Mouse (Mus musculus) liver, adult 2 months (tissue): Measurements from ENCODE around the gene Setd1a. TPM values are rescaled to one million over a fixed set of nuclear protein-coding genes. Genes with fewer than 3 reads are reported as not detected.
"Not testable (repeated sequence)": the region's sequence is repeated elsewhere in the genome, so short reads cannot be mapped to it uniquely, and the experiment has no call there.

Experiments used
- DNase-seq: peaks from one replicate; pipeline ENCODE4 v3.0.0-alpha.2; 2011; ENCODE audit warnings: low read depth, low spot score; ENCODE audit errors: extremely low read depth
- H3K27ac ChIP-seq: fragments of 200-500 bp; replicated peaks from 2 replicates; pipeline ENCODE4 v1.5.1; 2012; ENCODE audit warnings: low read depth, mild to moderate bottlenecking, control low read depth, inconsistent platforms, low read length; ENCODE audit not compliant: insufficient read depth
- H3K27me3 ChIP-seq: fragments of 200-500 bp; 2 replicates; pipeline ENCODE4 v1.6.1; 2012; ENCODE audit warnings: mild to moderate bottlenecking, moderate library complexity, low read length, inconsistent platforms; ENCODE audit not compliant: control insufficient read depth, insufficient read depth
- H3K36me3 ChIP-seq: fragments of 200-500 bp; 2 replicates; pipeline ENCODE4 v1.6.1; 2012; ENCODE audit warnings: low read length, inconsistent platforms; ENCODE audit not compliant: control insufficient read depth, insufficient read depth
- H3K4me1 ChIP-seq: fragments of 200-500 bp; 2 replicates; pipeline ENCODE4 v1.6.1; 2011; ENCODE audit warnings: low read length; ENCODE audit not compliant: control insufficient read depth, insufficient read depth
- H3K4me3 ChIP-seq: fragments of 200-500 bp; 2 replicates; pipeline ENCODE4 v1.5.1; 2011; ENCODE audit warnings: low read depth, mild to moderate bottlenecking, control low read depth, low read length, moderate library complexity; ENCODE audit not compliant: insufficient read depth
- H3K79me2 ChIP-seq: fragments of 200-500 bp; 2 replicates; pipeline ENCODE4 v1.6.1; 2012; ENCODE audit warnings: inconsistent platforms, mild to moderate bottlenecking, low read length, moderate library complexity; ENCODE audit not compliant: control insufficient read depth, insufficient read depth
- H3K9ac ChIP-seq: fragments of 200-500 bp; 2 replicates; pipeline ENCODE4 v1.6.1; 2012; ENCODE audit warnings: low read depth, mild to moderate bottlenecking, control low read depth, inconsistent platforms, low read length
- CTCF ChIP-seq: fragments of 200-500 bp; IDR thresholded peaks from 2 replicates; pipeline ENCODE4 v1.5.1; 2011; ENCODE audit warnings: low read depth, low read length, control low read depth
- POLR2A ChIP-seq: fragments of 200-500 bp; IDR thresholded peaks from 2 replicates; pipeline ENCODE4 v1.6.1; 2011; ENCODE audit warnings: low read length, control low read depth; ENCODE audit not compliant: insufficient read depth; ENCODE audit errors: extremely low read depth
- WGBS: fragments of 180-500 bp; shearing (Covaris S2); methylation state at CpG from one replicate; pipeline ENCODE4 v1.1.7; 2018; 5-methylcytosine and 5-hydroxymethylcytosine counted together
- polyA plus RNA-seq: library from polyadenylated mRNA; depleted of rRNA; stranded (reverse); fragments of >200 nt; gene quantifications from 2 replicates; pipeline ENCODE4 v1.2.3, GENCODE M21; 2012; rRNA removed
- total RNA-seq: library from RNA; depleted of rRNA; stranded (reverse); fragments of >200 nt; gene quantifications from 2 replicates; pipeline ENCODE4 v1.2.3, GENCODE M21; 2014; rRNA removed

The Setd1a gene
- total and polyA plus RNA-seq, 2 experiments = 2.6 to 7.8 TPM

- H3K79me2 ChIP-seq, H3K4me3 ChIP-seq, H3K27ac ChIP-seq, H3K27me3 ChIP-seq, H3K4me1 ChIP-seq, H3K9ac ChIP-seq, H3K36me3 ChIP-seq, DNase-seq: not testable (repeated sequence)
- whole genome bisulfite sequencing = 85% methylated on average over 4 of the region's 4 CpGs
- 0 out of 2 replicates have a peak, but pooled peaks have one; percentile 1 for TF ChIP-seq CTCF
Measured at GRCm38 (mm10) chr7:127837878-127838277, 61.4 kb downstream of the Setd1a start.

GRCm38 (mm10) chr7:127840031-127840430, 63.6 kb downstream of the Setd1a start:
- H3K4me1 ChIP-seq, H3K27ac ChIP-seq, H3K4me3 ChIP-seq, H3K36me3 ChIP-seq, H3K79me2 ChIP-seq, H3K9ac ChIP-seq, H3K27me3 ChIP-seq: not testable (repeated sequence)
- DNase-seq = peak; percentile 88
- 22% methylated on average over 2 of the region's 2 CpGs for WGBS

GRCm38 (mm10) chr7:127840886-127841285, 64.4 kb downstream of the Setd1a start:
- Histone ChIP-seq H3K4me1 (peaks cover 6% of the 10 kb centered on the region; the same call in 1 of the 2 replicates), H3K36me3 (peaks cover 2% of the 10 kb centered on the region; the same call in 1 of the 2 replicates), H3K4me3 (peak overlapping the region; percentile 77), H3K9ac (peak overlapping the region; percentile 81), H3K27me3 (no peaks in the 10 kb centered on the region), H3K79me2 (no peaks in the 10 kb centered on the region), H3K27ac (peak overlapping the region; percentile 74)
- DNase-seq = peak; percentile 36
- WGBS = 3% methylated on average over 15 of the region's 15 CpGs
- TF ChIP-seq CTCF (no peak), POLR2A (no peak)

- under 1% methylated on average over 45 of the region's 46 CpGs for WGBS
- H3K36me3 ChIP-seq = peaks cover 2% of the 10 kb centered on the region; the same call in 1 of the 2 replicates
- H3K4me1 ChIP-seq = peaks cover 6% of the 10 kb centered on the region; the same call in 1 of the 2 replicates
- H3K4me3 ChIP-seq = peak overlapping the region; percentile 77
- H3K27ac ChIP-seq = peak overlapping the region; percentile 95
- H3K27me3 ChIP-seq = no peaks in the 10 kb centered on the region
- TF ChIP-seq CTCF (no peak), POLR2A (peak; percentile 61; the same call in 1 of the 2 replicates)
- H3K79me2 ChIP-seq = no peaks in the 10 kb centered on the region
- DNase-seq = peak; percentile 88
- H3K9ac ChIP-seq = peak overlapping the region; percentile 90
Measured at GRCm38 (mm10) chr7:127841340-127842000, 65.0 kb downstream of the Setd1a start.

- Histone ChIP-seq H3K9ac (peak overlapping the region; percentile 90), H3K36me3 (peaks cover 2% of the 10 kb centered on the region; the same call in 1 of the 2 replicates), H3K4me3 (peak overlapping the region; percentile 77), H3K79me2 (no peaks in the 10 kb centered on the region), H3K27me3 (no peaks in the 10 kb centered on the region), H3K4me1 (peaks cover 6% of the 10 kb centered on the region; the same call in 1 of the 2 replicates), H3K27ac (peak overlapping the region; percentile 95)
- peak; percentile 93 for DNase-seq
- no peak for TF ChIP-seq CTCF
- TF ChIP-seq POLR2A = peak; percentile 82; the same call in 1 of the 2 replicates
- WGBS = 1% methylated on average over 40 of the region's 40 CpGs
Measured at GRCm38 (mm10) chr7:127842001-127842718, 65.7 kb downstream of the Setd1a start.

Other genes starting within 250 kb of the Setd1a start
- 2.7 and 2.8 TPM in 2 replicates for gene Tmem265, start 215.3 kb upstream of the Setd1a start, total RNA-seq
- gene Tmem265, start 215.3 kb upstream of the Setd1a start, polyA plus RNA-seq = 0.20 TPM in 1 of 2 replicates, not detected in the other
- gene Phkg2, start 203.3 kb upstream of the Setd1a start, total RNA-seq = 20.1 and 22.2 TPM in 2 replicates
- gene Phkg2, start 203.3 kb upstream of the Setd1a start, polyA plus RNA-seq = 33.4 and 40.5 TPM in 2 replicates
- gene Ccdc189, start 188.1 kb upstream of the Setd1a start, total RNA-seq = 1.5 and 1.9 TPM in 2 replicates
- 1.3 and 1.7 TPM in 2 replicates for gene Ccdc189, start 188.1 kb upstream of the Setd1a start, polyA plus RNA-seq
- 14.5 and 18.3 TPM in 2 replicates for gene Rnf40, start 187.9 kb upstream of the Setd1a start, total RNA-seq
- 12.4 and 13.6 TPM in 2 replicates for gene Rnf40, start 187.9 kb upstream of the Setd1a start, polyA plus RNA-seq
- 5.0 and 7.0 TPM in 2 replicates for gene Zfp629, start 160.9 kb upstream of the Setd1a start, total RNA-seq
- gene Zfp629, start 160.9 kb upstream of the Setd1a start, polyA plus RNA-seq = 4.8 and 5.8 TPM in 2 replicates
- 7.3 and 7.6 TPM in 2 replicates for gene Bcl7c, start 67.7 kb upstream of the Setd1a start, total RNA-seq
- 20.0 and 23.2 TPM in 2 replicates for gene Bcl7c, start 67.7 kb upstream of the Setd1a start, polyA plus RNA-seq
- 2.7 and 4.4 TPM in 2 replicates for gene Ctf1, start 63.9 kb upstream of the Setd1a start, total RNA-seq
- 10.5 and 15.9 TPM in 2 replicates for gene Ctf1, start 63.9 kb upstream of the Setd1a start, polyA plus RNA-seq
- gene Ctf2, start 44.5 kb upstream of the Setd1a start, total RNA-seq = not detected in 2 replicates
- not detected in 2 replicates for gene Ctf2, start 44.5 kb upstream of the Setd1a start, polyA plus RNA-seq
- 1.9 and 2.4 TPM in 2 replicates for gene Fbxl19, start 32.1 kb upstream of the Setd1a start, total RNA-seq
- gene Fbxl19, start 32.1 kb upstream of the Setd1a start, polyA plus RNA-seq = 3.9 and 4.7 TPM in 2 replicates
- 10.2 and 14.7 TPM in 2 replicates for gene Orai3, start 6.9 kb upstream of the Setd1a start, total RNA-seq
- gene Orai3, start 6.9 kb upstream of the Setd1a start, polyA plus RNA-seq = 21.1 and 26.6 TPM in 2 replicates
- gene Gm49388, start 8.9 kb downstream of the Setd1a start, total RNA-seq = not detected in 2 replicates
- gene Gm49388, start 8.9 kb downstream of the Setd1a start, polyA plus RNA-seq = not detected in 2 replicates
- gene Hsd3b7, start 23.9 kb downstream of the Setd1a start, total RNA-seq = 458 and 477 TPM in 2 replicates
- gene Hsd3b7, start 23.9 kb downstream of the Setd1a start, polyA plus RNA-seq = 1,150 and 1,162 TPM in 2 replicates
- 16.7 and 18.5 TPM in 2 replicates for gene Stx4a, start 47.6 kb downstream of the Setd1a start, total RNA-seq
- 34.7 and 38.3 TPM in 2 replicates for gene Stx4a, start 47.6 kb downstream of the Setd1a start, polyA plus RNA-seq
- gene Stx1b, start 47.9 kb downstream of the Setd1a start, total RNA-seq = 0.55 and 0.87 TPM in 2 replicates
- 7.9 TPM in 2 replicates for gene Stx1b, start 47.9 kb downstream of the Setd1a start, polyA plus RNA-seq
- gene Zfp646, start 99.6 kb downstream of the Setd1a start, total RNA-seq = 8.8 and 11.5 TPM in 2 replicates
- gene Zfp646, start 99.6 kb downstream of the Setd1a start, polyA plus RNA-seq = 6.0 and 7.4 TPM in 2 replicates
- 0.65 and 0.94 TPM in 2 replicates for gene Zfp668, start 100.2 kb downstream of the Setd1a start, total RNA-seq
- 2.1 and 2.2 TPM in 2 replicates for gene Zfp668, start 100.2 kb downstream of the Setd1a start, polyA plus RNA-seq
- gene Prss53, start 114.3 kb downstream of the Setd1a start, total RNA-seq = 2.3 and 2.5 TPM in 2 replicates
- gene Prss53, start 114.3 kb downstream of the Setd1a start, polyA plus RNA-seq = 9.2 and 12.0 TPM in 2 replicates
- gene Gm21974, start 118.8 kb downstream of the Setd1a start, total RNA-seq = not detected in 2 replicates
- gene Gm21974, start 118.8 kb downstream of the Setd1a start, polyA plus RNA-seq = not detected in 2 replicates
- 261 and 316 TPM in 2 replicates for gene Vkorc1, start 118.9 kb downstream of the Setd1a start, total RNA-seq
- gene Vkorc1, start 118.9 kb downstream of the Setd1a start, polyA plus RNA-seq = 833 and 889 TPM in 2 replicates
- gene Bckdk, start 127.4 kb downstream of the Setd1a start, total RNA-seq = 8.2 and 12.0 TPM in 2 replicates
- 17.5 and 19.8 TPM in 2 replicates for gene Bckdk, start 127.4 kb downstream of the Setd1a start, polyA plus RNA-seq
- 15.8 and 18.3 TPM in 2 replicates for gene Kat8, start 135.8 kb downstream of the Setd1a start, total RNA-seq
- gene Kat8, start 135.8 kb downstream of the Setd1a start, polyA plus RNA-seq = 11.5 and 12.6 TPM in 2 replicates
- gene Prss8, start 153.4 kb downstream of the Setd1a start, total RNA-seq = 2.9 and 5.9 TPM in 2 replicates
- 3.8 and 8.6 TPM in 2 replicates for gene Prss8, start 153.4 kb downstream of the Setd1a start, polyA plus RNA-seq
- gene Prss36, start 170.1 kb downstream of the Setd1a start, total RNA-seq = 8.1 and 8.7 TPM in 2 replicates
- 17.2 and 18.2 TPM in 2 replicates for gene Prss36, start 170.1 kb downstream of the Setd1a start, polyA plus RNA-seq
- gene Fus, start 190.8 kb downstream of the Setd1a start, total RNA-seq = 28.6 and 31.5 TPM in 2 replicates
- 64.8 and 102 TPM in 2 replicates for gene Fus, start 190.8 kb downstream of the Setd1a start, polyA plus RNA-seq
- 1.5 and 2.8 TPM in 2 replicates for gene Pycard, start 217.2 kb downstream of the Setd1a start, total RNA-seq
- 4.5 and 5.0 TPM in 2 replicates for gene Pycard, start 217.2 kb downstream of the Setd1a start, polyA plus RNA-seq
- 0.28 TPM in 1 of 2 replicates, not detected in the other for gene Trim72, start 227.3 kb downstream of the Setd1a start, total RNA-seq
- gene Trim72, start 227.3 kb downstream of the Setd1a start, polyA plus RNA-seq = 0.15 and 0.19 TPM in 2 replicates